Mouse (Mus musculus) kidney, postnatal 10 days (tissue): Measurements from ENCODE around the gene Cox7b2.
"Not testable (repeated sequence)": the region's sequence is repeated elsewhere in the genome, so short reads cannot be mapped to it uniquely, and the experiment has no call there.

Experiments
- DNase-seq: peaks from one replicate; pipeline ENCODE4 v3.0.0; 2021; ENCODE audit warnings: mixed read lengths

Gene Cox7b2

GRCm38 (mm10) chr5:71548079-71548478 lies at the start of gene Cox7b2:
Gene Cox7b2, minus strand, starts transcription at chr5:71548205.
- DNase-seq: no peak

- DNase-seq: no peak
Measured at GRCm38 (mm10) chr5:71595321-71595720, 47.3 kb upstream of the Cox7b2 start.

GRCm38 (mm10) chr5:71593745-71594255 lies 45.8 kb upstream of the Cox7b2 start:
- DNase-seq: no peak

- DNase-seq: no peak
Measured at GRCm38 (mm10) chr5:71571646-71572237, 23.7 kb upstream of the Cox7b2 start.

GRCm38 (mm10) chr5:71545554-71545953 lies 2.5 kb downstream of the Cox7b2 start:
- DNase-seq: peak; percentile 15

GRCm38 (mm10) chr5:71525486-71525885 lies 22.5 kb downstream of the Cox7b2 start:
- DNase-seq: not testable (repeated sequence)

GRCm38 (mm10) chr5:71502058-71502678 lies 45.8 kb downstream of the Cox7b2 start:
- peak; percentile 73 for DNase-seq

- peak; percentile 4 for DNase-seq
Measured at GRCm38 (mm10) chr5:71495621-71496020, 52.4 kb downstream of the Cox7b2 start.

GRCm38 (mm10) chr5:71456957-71457356 lies 91.0 kb downstream of the Cox7b2 start:
- no peak for DNase-seq

- DNase-seq: no peak
Measured at GRCm38 (mm10) chr5:71440174-71440573, 107.8 kb downstream of the Cox7b2 start.
